Comparison of ENCODE assay signal across 8 mouse cellular contexts in the genomic region with DNA sequence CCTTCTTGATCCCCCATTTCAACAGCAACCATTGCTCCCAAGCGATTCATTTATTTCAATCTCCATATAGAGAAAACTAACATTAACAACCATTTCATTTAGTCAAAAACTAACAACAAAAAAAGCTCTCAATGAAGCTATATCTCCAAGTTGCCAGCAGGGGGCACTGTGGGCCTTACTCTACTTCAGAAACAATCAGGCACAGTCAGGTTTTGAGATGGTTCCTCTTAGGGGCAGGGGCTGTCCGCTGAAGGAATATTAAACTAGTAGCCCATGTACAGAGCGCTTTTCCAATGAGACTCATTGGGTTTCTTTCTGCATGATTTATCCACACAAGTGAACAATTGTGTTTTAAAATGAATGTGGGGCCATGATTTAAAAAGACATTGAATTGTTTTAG.
DNase-seq lines count a peak whose midpoint lies in the region; ATAC-seq and TF ChIP-seq lines count a peak whose summit lies in the region.

No protein-coding gene starts in this region.

- DNase-seq in hindbrain, embryonic 10.5 days (ENCODE audit: low spot score) = peak; percentile 52
- peak; percentile 68 for DNase-seq in adrenal gland, postnatal 14 days
- DNase-seq in forebrain, postnatal 0 days = peak; percentile 86
- DNase-seq in left cerebral cortex, adult 2 months (ENCODE audit: extremely low spot score in 1 of 2, low spot score in 2 of 2) = peak; percentile 44 to 48
- peak; percentile 73 to 82 for DNase-seq in right cerebral cortex, postnatal 10 days (ENCODE audit: low spot score in 2 of 2)
- DNase-seq in spleen, adult 18-20 months = no peak

- TF ChIP-seq CTCF in E14TG2a.4 (conservative IDR thresholded peaks at IDR 0.05; ENCODE audit: low read length) = peak; percentile 69
- peak; percentile 89 for TF ChIP-seq CTCF in forebrain, postnatal 0 days (IDR thresholded peaks at IDR 0.05; ENCODE audit: low read depth)
- TF ChIP-seq CTCF in left cerebral cortex, adult 2 months (IDR thresholded peaks at IDR 0.05) = peak; percentile 90

- H3K36me3 ChIP-seq in hindbrain, embryonic 10.5 days = no peaks in the 10 kb centered on the region
- no peaks in the 10 kb centered on the region for H3K36me3 ChIP-seq in hindbrain, embryonic 16.5 days (ENCODE audit: control insufficient read depth, insufficient read depth, low read length)
- no peaks in the 10 kb centered on the region for H3K36me3 ChIP-seq in E14TG2a.4 (ENCODE audit: insufficient read depth, low read length)
- no peaks in the 10 kb centered on the region for H3K36me3 ChIP-seq in forebrain, postnatal 0 days (ENCODE audit: insufficient read depth)

- no peak overlapping the region for H3K4me3 ChIP-seq in hindbrain, embryonic 10.5 days
- H3K4me3 ChIP-seq in hindbrain, embryonic 16.5 days (ENCODE audit: low read length) = no peak overlapping the region
- H3K4me3 ChIP-seq in E14TG2a.4 (replicated peaks; ENCODE audit: low read length) = no peak overlapping the region
- H3K4me3 ChIP-seq in forebrain, postnatal 0 days (ENCODE audit: low read depth, low read length) = no peak overlapping the region
- H3K4me3 ChIP-seq in left cerebral cortex, adult 2 months = no peak overlapping the region

- no peak for ATAC-seq in hindbrain, embryonic 16.5 days
- peak; percentile 42; the same call in 1 of the 2 replicates for ATAC-seq in forebrain, postnatal 0 days

- no peak overlapping the region for H3K9ac ChIP-seq in hindbrain, embryonic 16.5 days (ENCODE audit: low read depth, low read length)
- no peak overlapping the region for H3K9ac ChIP-seq in forebrain, postnatal 0 days

- no peak overlapping the region for H3K27ac ChIP-seq in hindbrain, embryonic 10.5 days
- H3K27ac ChIP-seq in hindbrain, embryonic 16.5 days (ENCODE audit: low read depth, low read length) = no peak overlapping the region
- no peak overlapping the region for H3K27ac ChIP-seq in forebrain, postnatal 0 days (ENCODE audit: low read depth, low read length)
- H3K27ac ChIP-seq in left cerebral cortex, adult 2 months = no peak overlapping the region

- H3K4me2 ChIP-seq in hindbrain, embryonic 16.5 days (ENCODE audit: low read length) = no peak overlapping the region
- no peak overlapping the region for H3K4me2 ChIP-seq in forebrain, postnatal 0 days (ENCODE audit: low read depth)

- peaks cover 9% of the 10 kb centered on the region for H3K4me1 ChIP-seq in hindbrain, embryonic 10.5 days (replicated peaks)
- peaks cover 4% of the 10 kb centered on the region; the same call in 1 of the 2 replicates for H3K4me1 ChIP-seq in hindbrain, embryonic 16.5 days (ENCODE audit: control insufficient read depth, insufficient read depth, low read depth, low read length)
- peaks cover 18% of the 10 kb centered on the region for H3K4me1 ChIP-seq in E14TG2a.4 (replicated peaks; ENCODE audit: low read depth, low read length)
- H3K4me1 ChIP-seq in forebrain, postnatal 0 days (ENCODE audit: insufficient read depth) = no peaks in the 10 kb centered on the region

- intact Hi-C loops in left cerebral cortex, adult 2 months (cut with DNase I) = loop anchor here (2.0 to 10.0 kb wide), 3 partner anchors 196 to 627 kb away; partner anchors contain the start of gene Spock1

- no peaks in the 10 kb centered on the region for H3K9me3 ChIP-seq in hindbrain, embryonic 10.5 days
- no peaks in the 10 kb centered on the region for H3K9me3 ChIP-seq in hindbrain, embryonic 16.5 days (ENCODE audit: control insufficient read depth, low read length)
- no peaks in the 10 kb centered on the region for H3K9me3 ChIP-seq in E14TG2a.4 (ENCODE audit: low read length)
- H3K9me3 ChIP-seq in forebrain, postnatal 0 days (ENCODE audit: low read length) = no peaks in the 10 kb centered on the region

- peaks cover 7% of the 10 kb centered on the region; the same call in 1 of the 2 replicates for H3K27me3 ChIP-seq in hindbrain, embryonic 10.5 days (ENCODE audit: insufficient read depth, poor library complexity, severe bottlenecking)
- H3K27me3 ChIP-seq in hindbrain, embryonic 16.5 days (replicated peaks; ENCODE audit: control insufficient read depth, insufficient read depth, low read length) = no peaks in the 10 kb centered on the region
- H3K27me3 ChIP-seq in E14TG2a.4 (ENCODE audit: insufficient read depth, low read length) = peaks cover 7% of the 10 kb centered on the region
- no peaks in the 10 kb centered on the region; the same call in 1 of the 2 replicates for H3K27me3 ChIP-seq in forebrain, postnatal 0 days (ENCODE audit: insufficient read depth, low read length)

- WGBS in hindbrain, embryonic 10.5 days = 28% methylated on average over 3 of the region's 3 CpGs
- WGBS in hindbrain, embryonic 16.5 days = 14% methylated on average over 3 of the region's 3 CpGs
- WGBS in forebrain, postnatal 0 days = 9% methylated on average over 3 of the region's 3 CpGs

Comparison
In these comparisons a context has a peak if more than half of its experiments do, and no peak if none do; other contexts are left out.
1. DNase-seq: peak in hindbrain, embryonic 10.5 days (single experiment), adrenal gland, postnatal 14 days (single experiment), forebrain, postnatal 0 days (single experiment), left cerebral cortex, adult 2 months (2 of 2) and right cerebral cortex, postnatal 10 days (2 of 2); none in spleen, adult 18-20 months (0 of 2).
2. Peak in every context shown above with its lines, with median percentiles within 50 percentile points of each other: CTCF ChIP-seq.